Mouse (Mus musculus): Measurements from ENCODE around the gene Adamts17. TPM values are rescaled to one million over a fixed set of nuclear protein-coding genes. Genes with fewer than 3 reads are reported as not detected.

Gene Adamts17
- total and polyA plus RNA-seq, 3 experiments, result not detected

GRCm38 (mm10) chr7:66831295-66831694, 8.2 kb upstream of the Adamts17 start:
- in situ Hi-C loops (cut with MboI; ENCODE audit: low pct_ligation_motif_present, low pct_unique_long_range_greater_than_20kb, low sequenced_read_pairs) (loop anchor here (25.0 kb wide), 1 partner anchor 381 kb away; the partner anchor contains the start of gene Lysmd4), dilution Hi-C loops (cut with MboI; ENCODE audit: extremely low pct_ligation_motif_present, extremely low pct_unique_long_range_greater_than_20kb, low sequenced_read_pairs) (no loop called here)
- H3K36me3 ChIP-seq (replicated peaks in 1 of 2; ENCODE audit: control insufficient read depth in 1 of 2, insufficient read depth in 1 of 2, low read length in 1 of 2), result no peaks in the 10 kb centered on the region
- peaks cover 65% of the 10 kb centered on the region for H3K27me3 ChIP-seq (replicated peaks)
- no peaks in the 10 kb centered on the region for H3K79me2 ChIP-seq (replicated peaks; ENCODE audit: control insufficient read depth, extremely low read depth, insufficient read depth, poor library complexity, severe bottlenecking)
- no peak overlapping the region for H3K4me3 ChIP-seq (replicated peaks in 1 of 3; ENCODE audit: low read depth in 2 of 3, low read length in 2 of 3, poor library complexity in 1 of 3)
- H3K4me2 ChIP-seq (ENCODE audit: insufficient read depth, low read depth, poor library complexity, severe bottlenecking), result no peak overlapping the region
- no peak overlapping the region for H3K27ac ChIP-seq (ENCODE audit: insufficient read depth, low read depth)
- no peak overlapping the region for H3K9ac ChIP-seq (ENCODE audit: insufficient read depth, low read depth)
- H3K9me3 ChIP-seq (replicated peaks; ENCODE audit: low read length), result no peaks in the 10 kb centered on the region
- TF ChIP-seq CTCF (conservative IDR thresholded peaks at IDR 0.05 in 1 of 2, IDR thresholded peaks at IDR 0.05 in 1 of 2; ENCODE audit: low read depth in 2 of 2, low read length in 2 of 2) (no peak), JUN (IDR thresholded peaks at IDR 0.05; ENCODE audit: insufficient read depth, low read depth, low read length) (no peak), USF2 (conservative IDR thresholded peaks at IDR 0.05; ENCODE audit: low read depth, low read length) (no peak), KAT2A (IDR thresholded peaks at IDR 0.05; ENCODE audit: insufficient replicate concordance, low read length) (no peak)
- no peak for DNase-seq (ENCODE audit: extremely low read depth)
- no peaks in the 10 kb centered on the region for H3K4me1 ChIP-seq (ENCODE audit: control insufficient read depth in 1 of 2, insufficient read depth in 2 of 2)

GRCm38 (mm10) chr7:66840008-66840719, 629 bp downstream of the Adamts17 start:
- Histone ChIP-seq H3K27me3 (replicated peaks) (peaks cover 77% of the 10 kb centered on the region), H3K4me1 (ENCODE audit: control insufficient read depth in 1 of 2, insufficient read depth in 2 of 2) (peaks cover 0 to 7% of the 10 kb centered on the region in 2 experiments; a peak in 1 of 4 replicates), H3K4me2 (ENCODE audit: insufficient read depth, low read depth, poor library complexity, severe bottlenecking) (peak overlapping the region; percentile 74), H3K36me3 (replicated peaks in 1 of 2; ENCODE audit: control insufficient read depth in 1 of 2, insufficient read depth in 1 of 2, low read length in 1 of 2) (no peaks in the 10 kb centered on the region), H3K4me3 (replicated peaks in 1 of 3; ENCODE audit: low read depth in 2 of 3, low read length in 2 of 3, poor library complexity in 1 of 3) (peak overlapping the region in 1 of 3 experiments; percentile 13), H3K79me2 (replicated peaks; ENCODE audit: control insufficient read depth, extremely low read depth, insufficient read depth, poor library complexity, severe bottlenecking) (no peaks in the 10 kb centered on the region), H3K27ac (ENCODE audit: insufficient read depth, low read depth) (no peak overlapping the region), H3K9me3 (replicated peaks; ENCODE audit: low read length) (peaks cover 9% of the 10 kb centered on the region), H3K9ac (ENCODE audit: insufficient read depth, low read depth) (no peak overlapping the region)
- in situ Hi-C loops (cut with MboI; ENCODE audit: low pct_ligation_motif_present, low pct_unique_long_range_greater_than_20kb, low sequenced_read_pairs) (loop anchor here (25.0 kb wide), 1 partner anchor 372 kb away; the partner anchor contains the start of gene Lysmd4), dilution Hi-C loops (cut with MboI; ENCODE audit: extremely low pct_ligation_motif_present, extremely low pct_unique_long_range_greater_than_20kb, low sequenced_read_pairs) (no loop called here)
- no peak for DNase-seq (ENCODE audit: extremely low read depth)
- TF ChIP-seq BHLHE40 (IDR thresholded peaks at IDR 0.05; ENCODE audit: low read depth, low read length), result no peak
- no peak for TF ChIP-seq ELF1 (IDR thresholded peaks at IDR 0.05; ENCODE audit: low read depth, low read length)
- TF ChIP-seq E2F4 (IDR thresholded peaks at IDR 0.05; ENCODE audit: insufficient replicate concordance, low read depth, low read length), result no peak
- no peak for TF ChIP-seq NELFE (IDR thresholded peaks at IDR 0.05; ENCODE audit: low read depth, low read length)
- no peak for TF ChIP-seq POLR2AphosphoS2 (IDR thresholded peaks at IDR 0.05; ENCODE audit: low read depth, low read length)
- TF ChIP-seq MEF2A (IDR thresholded peaks at IDR 0.05; ENCODE audit: borderline replicate concordance, low read depth, low read length), result no peak
- no peak for TF ChIP-seq JUND (conservative IDR thresholded peaks at IDR 0.05; ENCODE audit: low read depth, low read length)
- no peak for TF ChIP-seq CHD1 (IDR thresholded peaks at IDR 0.05; ENCODE audit: low read depth, low read length)
- no peak for TF ChIP-seq MXI1 (IDR thresholded peaks at IDR 0.05; ENCODE audit: low read depth, low read length)
- TF ChIP-seq UBTF (IDR thresholded peaks at IDR 0.05; ENCODE audit: low read depth, low read length), result no peak
